Mouse (Mus musculus) heart, embryonic 12.5 days (tissue): ENCODE results near the gene Slc44a1. TPM values are rescaled to one million over a fixed set of nuclear protein-coding genes. Genes with fewer than 3 reads are reported as not detected.

Experiments used
- ATAC-seq: fragments of 200-750 bp; cut with Nextera tagmentation; 2 replicates; pipeline ENCODE4 v1.8.0; 2017; ENCODE audit warnings: moderate TSS enrichment, moderate library complexity; ENCODE audit not compliant: insufficient number of reproducible peaks, low FRiP score
- H3K27ac ChIP-seq: fragments of 300-500 bp; sonication (generic); 2 replicates; pipeline ENCODE4 v1.5.1; 2016; ENCODE audit warnings: mild to moderate bottlenecking, moderate library complexity; ENCODE audit not compliant: poor library complexity, severe bottlenecking
- H3K27me3 ChIP-seq: fragments of 300-500 bp; sonication (generic); replicated peaks from 2 replicates; pipeline ENCODE4 v1.6.1; 2016; ENCODE audit warnings: mild to moderate bottlenecking, moderate library complexity
- H3K36me3 ChIP-seq: fragments of 300-500 bp; sonication (generic); 2 replicates; pipeline ENCODE4 v1.6.1; 2016; ENCODE audit warnings: mild to moderate bottlenecking, moderate library complexity
- H3K4me1 ChIP-seq: fragments of 300-500 bp; sonication (generic); replicated peaks from 2 replicates; pipeline ENCODE4 v1.6.1; 2016; ENCODE audit warnings: mild to moderate bottlenecking
- H3K4me2 ChIP-seq: fragments of 300-500 bp; sonication (generic); 2 replicates; pipeline ENCODE4 v1.6.1; 2016; ENCODE audit warnings: mild to moderate bottlenecking, moderate library complexity
- H3K4me3 ChIP-seq: fragments of 300-500 bp; sonication (generic); 2 replicates; pipeline ENCODE4 v1.5.1; 2016; ENCODE audit warnings: mild to moderate bottlenecking
- H3K9ac ChIP-seq: fragments of 300-500 bp; sonication (generic); 2 replicates; pipeline ENCODE4 v1.6.1; 2016; ENCODE audit warnings: mild to moderate bottlenecking, moderate library complexity
- H3K9me3 ChIP-seq: fragments of 300-500 bp; sonication (generic); replicated peaks from 2 replicates; pipeline ENCODE4 v1.6.1; 2016; ENCODE audit warnings: mild to moderate bottlenecking, moderate library complexity
- WGBS: fragments of 180-500 bp; shearing (Covaris S2); methylation state at CpG from one replicate; pipeline ENCODE4 v1.1.7; 2016; 5-methylcytosine and 5-hydroxymethylcytosine counted together
- polyA plus RNA-seq: library from polyadenylated mRNA; unstranded; fragments of >200 nt; fragmentation: Nextera tagmentation; extraction: Ambion mirVana; gene quantifications from 2 replicates; pipeline ENCODE4 v1.2.1, GENCODE M21; 2016

Gene Slc44a1
- polyA plus RNA-seq, 1 experiment from 2014 or later, result 28.7 TPM

DNA sequence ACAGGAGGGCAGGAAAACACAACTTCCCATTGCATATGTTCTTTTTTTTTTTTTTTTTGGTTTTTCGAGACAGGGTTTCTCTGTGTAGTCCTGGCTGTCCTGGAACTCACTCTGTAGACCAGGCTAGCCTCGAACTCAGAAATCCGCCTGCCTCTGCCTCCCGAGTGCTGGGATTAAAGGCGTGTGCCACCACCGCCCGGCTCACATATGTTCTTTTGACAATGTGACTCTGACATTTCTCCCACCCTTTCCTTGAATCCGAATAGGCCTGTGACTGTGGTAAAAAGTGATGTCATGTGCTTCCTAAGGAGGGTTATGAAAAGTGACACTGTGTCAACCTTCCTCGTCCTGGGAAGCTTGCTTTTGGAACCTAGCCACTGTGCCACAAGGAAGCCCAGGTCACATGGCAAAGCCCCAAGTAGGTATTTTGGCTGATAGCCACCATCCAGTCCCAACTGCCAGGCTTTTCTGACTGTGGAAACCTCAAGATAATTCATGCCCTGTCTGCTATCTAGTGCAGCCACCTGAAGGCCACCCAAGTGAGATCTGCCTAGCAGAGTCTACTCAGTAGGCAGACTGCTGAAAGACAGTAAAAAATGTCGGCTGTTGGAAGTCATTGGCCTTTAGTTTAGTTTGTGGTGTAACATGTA is 8.5 kb upstream of the Slc44a1 start:
- no peaks in the 10 kb centered on the region for H3K9me3 ChIP-seq
- H3K4me3 ChIP-seq, result no peak overlapping the region
- no peak overlapping the region for H3K4me2 ChIP-seq
- peaks cover 9% of the 10 kb centered on the region; the same call in 1 of the 2 replicates for H3K4me1 ChIP-seq
- no peaks in the 10 kb centered on the region for H3K27me3 ChIP-seq
- H3K36me3 ChIP-seq, result no peaks in the 10 kb centered on the region
- WGBS, result 76% methylated on average over 9 of the region's 10 CpGs
- ATAC-seq, result peak; percentile 36; the same call in 1 of the 2 replicates
- H3K27ac ChIP-seq, result no peak overlapping the region
- no peak overlapping the region for H3K9ac ChIP-seq

DNA sequence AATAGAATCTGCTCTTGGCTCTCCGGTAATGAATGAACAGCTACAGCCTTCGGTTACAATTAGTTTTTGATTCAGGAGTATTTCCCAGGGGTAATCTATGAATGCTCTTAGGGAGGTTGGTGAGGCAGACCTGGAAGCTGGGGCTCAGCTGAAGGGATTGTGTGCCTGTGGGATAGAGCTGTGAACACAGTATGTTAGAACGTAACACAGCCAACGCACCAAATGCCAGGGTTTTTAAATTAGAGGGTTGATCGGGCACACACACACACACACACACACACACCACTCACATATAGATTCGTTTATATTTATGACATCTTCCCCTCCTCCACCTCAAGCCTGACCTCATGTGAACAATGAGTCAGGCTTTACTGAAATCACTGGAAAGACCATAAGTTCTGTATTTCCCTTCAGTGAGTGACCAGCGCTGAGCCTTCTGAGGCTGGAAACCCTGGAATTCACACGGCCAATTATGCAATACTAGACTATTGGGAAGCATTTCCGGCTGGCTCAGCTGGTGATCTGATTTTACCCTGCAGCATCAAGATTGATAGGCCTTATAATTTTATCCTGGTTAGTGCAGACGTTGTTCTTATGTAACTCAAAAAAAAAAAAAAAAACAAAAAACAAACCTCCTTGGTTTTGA is 3.0 kb upstream of the Slc44a1 start:
- H3K27ac ChIP-seq, result no peak overlapping the region
- ATAC-seq, result no peak

DNA sequence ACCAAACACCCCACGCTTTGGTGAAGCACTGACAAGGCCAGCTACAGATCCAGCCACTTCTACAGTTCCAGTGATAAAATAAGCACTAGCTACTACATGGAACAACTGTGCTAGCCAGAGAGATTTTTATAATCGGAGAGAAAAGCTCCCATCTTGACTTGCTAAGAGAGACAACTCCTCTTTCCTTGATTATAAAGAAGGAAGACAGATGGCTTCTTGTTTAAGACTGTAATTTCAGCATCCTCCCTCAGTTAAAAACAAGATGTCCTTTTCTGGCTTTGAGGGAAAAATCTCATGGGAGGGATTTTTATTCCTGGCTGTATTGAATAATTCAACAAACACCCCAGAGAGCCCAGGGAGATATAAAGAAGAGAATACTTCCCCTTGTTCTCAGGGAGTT is 1.8 kb upstream of the Slc44a1 start:
- peaks cover 24% of the 10 kb centered on the region for H3K4me1 ChIP-seq
- no peak for ATAC-seq
- H3K4me2 ChIP-seq, result no peak overlapping the region

More for the DNA sequence above, 3.0 kb upstream of the Slc44a1 start:
- Histone ChIP-seq H3K9ac (no peak overlapping the region), H3K4me1 (peaks cover 14% of the 10 kb centered on the region), H3K4me3 (no peak overlapping the region), H3K36me3 (no peaks in the 10 kb centered on the region), H3K4me2 (no peak overlapping the region), H3K9me3 (no peaks in the 10 kb centered on the region), H3K27me3 (no peaks in the 10 kb centered on the region)
- WGBS, result 79% methylated on average over 10 of the region's 10 CpGs

DNA sequence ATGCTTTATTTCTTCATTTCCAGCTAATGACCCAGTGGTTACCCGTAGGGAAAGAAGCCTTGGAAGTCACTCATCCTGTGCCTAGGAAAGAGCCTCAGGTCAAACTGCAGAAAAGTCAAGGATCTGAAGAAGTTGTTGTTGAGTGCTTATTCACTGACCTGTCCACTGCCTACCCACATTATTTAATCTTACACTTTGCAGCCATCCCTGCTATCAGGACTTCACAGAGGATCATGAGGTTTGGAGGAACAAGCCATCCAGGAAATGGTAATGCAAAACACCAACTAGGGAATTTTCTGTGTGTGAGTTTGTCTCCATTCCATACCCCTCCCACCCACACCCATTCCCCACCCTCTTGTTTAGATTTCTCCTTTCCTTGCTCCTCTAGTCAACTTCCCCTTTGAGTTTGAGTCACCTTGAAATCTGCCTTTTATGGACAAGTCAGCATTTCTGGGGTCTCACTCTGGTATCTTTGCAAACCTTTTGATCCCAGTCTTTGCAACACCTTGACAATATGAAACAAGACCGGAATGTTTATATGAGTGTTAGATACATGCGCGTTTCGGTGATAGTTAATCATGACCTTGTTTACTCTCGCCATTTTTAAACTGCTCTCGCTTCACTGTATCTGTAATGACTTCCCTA is 1.3 kb upstream of the Slc44a1 start:
- 71% methylated on average over 7 of the region's 7 CpGs for WGBS
- no peaks in the 10 kb centered on the region for H3K36me3 ChIP-seq
- peak overlapping the region; percentile 72; the same call in 1 of the 2 replicates for H3K4me3 ChIP-seq
- no peaks in the 10 kb centered on the region for H3K27me3 ChIP-seq
- no peak overlapping the region for H3K27ac ChIP-seq
- H3K9me3 ChIP-seq, result no peaks in the 10 kb centered on the region
- no peak overlapping the region for H3K9ac ChIP-seq
- no peak for ATAC-seq
- H3K4me1 ChIP-seq, result peaks cover 24% of the 10 kb centered on the region
- H3K4me2 ChIP-seq, result peak overlapping the region; percentile 91

More for the DNA sequence above, 1.8 kb upstream of the Slc44a1 start:
- no peaks in the 10 kb centered on the region for H3K27me3 ChIP-seq
- H3K27ac ChIP-seq, result no peak overlapping the region
- H3K9me3 ChIP-seq, result no peaks in the 10 kb centered on the region
- H3K9ac ChIP-seq, result no peak overlapping the region
- WGBS, result 75% methylated on average over 2 of the region's 2 CpGs
- no peaks in the 10 kb centered on the region for H3K36me3 ChIP-seq
- no peak overlapping the region for H3K4me3 ChIP-seq

DNA sequence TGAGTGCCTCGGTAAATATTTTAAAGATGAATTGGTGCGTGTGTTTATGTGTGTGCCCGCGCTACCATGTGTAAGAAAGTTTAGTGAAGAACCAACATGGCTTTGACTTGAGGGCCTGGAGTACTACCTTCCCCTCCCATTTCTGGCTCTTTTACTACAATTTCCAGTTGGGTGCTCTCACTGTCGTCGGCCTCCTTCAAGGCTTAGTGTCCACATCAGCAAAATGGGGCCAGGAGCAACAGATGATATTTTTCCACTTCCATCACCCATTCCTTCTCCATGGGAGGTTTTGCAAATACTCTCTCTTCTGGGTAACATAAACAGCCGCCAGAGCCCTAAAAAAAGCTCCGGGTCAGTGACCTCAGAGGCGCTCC is 590 bp upstream of the Slc44a1 start:
- H3K9me3 ChIP-seq, result no peaks in the 10 kb centered on the region
- H3K27me3 ChIP-seq, result no peaks in the 10 kb centered on the region
- peaks cover 24% of the 10 kb centered on the region for H3K4me1 ChIP-seq
- WGBS, result 15% methylated on average over 9 of the region's 9 CpGs
- peak overlapping the region; percentile 91 for H3K4me2 ChIP-seq
- ATAC-seq, result peak; percentile 4; the same call in 1 of the 2 replicates
- peak overlapping the region; percentile 87 for H3K9ac ChIP-seq
- H3K36me3 ChIP-seq, result no peaks in the 10 kb centered on the region
- H3K4me3 ChIP-seq, result peak overlapping the region; percentile 72
- peak overlapping the region; percentile 81 for H3K27ac ChIP-seq

DNA sequence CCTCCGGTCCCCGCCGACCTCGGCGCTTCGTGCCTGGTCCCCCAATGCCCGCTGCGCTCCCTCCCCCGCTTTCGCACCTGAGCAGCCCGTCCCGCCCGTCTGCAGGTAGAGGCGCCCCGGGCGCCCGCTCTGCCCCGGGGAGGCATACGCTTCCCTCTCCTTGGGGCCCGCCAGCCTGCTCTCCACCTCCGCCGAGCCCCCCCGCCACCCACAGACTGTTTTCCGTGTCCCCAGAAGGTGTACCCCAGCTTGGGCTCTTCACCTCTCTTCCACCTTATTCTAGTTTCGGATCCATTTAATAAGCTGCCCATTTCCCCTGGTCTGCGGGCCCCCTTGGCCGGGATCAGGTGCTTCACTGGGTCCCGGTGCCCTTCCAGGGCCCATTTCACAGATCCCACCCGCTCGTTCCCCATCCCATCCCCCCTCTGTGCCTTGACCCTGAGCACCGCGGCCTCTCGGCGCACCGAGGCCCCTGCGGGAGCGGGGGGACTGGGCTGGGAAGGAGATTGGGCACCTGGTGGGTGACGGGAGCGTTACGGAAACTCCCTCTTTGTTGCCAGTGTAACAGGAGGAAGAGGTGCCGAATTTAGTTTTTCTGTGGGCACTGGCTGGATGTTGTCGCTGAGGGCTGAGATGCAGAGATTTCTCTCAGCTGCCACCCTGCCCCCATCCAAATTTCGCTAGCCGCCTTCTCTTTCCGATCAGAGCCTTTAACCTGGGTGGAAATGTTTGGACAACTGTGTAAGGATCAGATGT is 781 bp downstream of the Slc44a1 start:
- WGBS, result under 1% methylated on average over 45 of the region's 45 CpGs
- Histone ChIP-seq H3K27ac (peak overlapping the region; percentile 81), H3K4me3 (peak overlapping the region; percentile 72), H3K36me3 (no peaks in the 10 kb centered on the region), H3K9ac (peak overlapping the region; percentile 87), H3K4me1 (peaks cover 24% of the 10 kb centered on the region), H3K4me2 (peak overlapping the region; percentile 91), H3K27me3 (no peaks in the 10 kb centered on the region), H3K9me3 (no peaks in the 10 kb centered on the region)
- peak; percentile 12; the same call in 1 of the 2 replicates for ATAC-seq

DNA sequence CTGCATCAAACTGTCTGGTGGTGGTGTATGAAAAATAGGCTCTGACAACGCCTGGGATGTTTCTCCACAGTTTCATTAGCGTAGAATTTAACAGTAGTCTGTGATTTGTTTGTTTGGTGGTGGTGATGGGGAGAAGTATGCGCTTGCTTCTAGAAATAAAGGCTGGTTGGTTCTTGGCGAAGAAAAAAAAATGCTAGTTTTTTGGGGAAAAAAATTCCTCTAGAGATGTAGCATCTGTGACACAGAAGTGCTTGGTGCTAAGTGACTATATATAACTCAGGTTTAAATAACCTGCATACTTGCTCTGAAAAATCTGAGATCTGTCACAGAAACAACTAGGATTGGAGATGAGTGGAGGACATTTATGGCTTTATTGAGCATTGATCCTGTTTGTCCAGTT is 1.5 kb downstream of the Slc44a1 start:
- Histone ChIP-seq H3K4me2 (peak overlapping the region; percentile 91), H3K4me1 (peaks cover 24% of the 10 kb centered on the region), H3K36me3 (no peaks in the 10 kb centered on the region), H3K4me3 (peak overlapping the region; percentile 72), H3K27me3 (no peaks in the 10 kb centered on the region), H3K9me3 (no peaks in the 10 kb centered on the region), H3K27ac (no peak overlapping the region), H3K9ac (no peak overlapping the region)
- no peak for ATAC-seq
- WGBS, result 45% methylated on average over 4 of the region's 4 CpGs

DNA sequence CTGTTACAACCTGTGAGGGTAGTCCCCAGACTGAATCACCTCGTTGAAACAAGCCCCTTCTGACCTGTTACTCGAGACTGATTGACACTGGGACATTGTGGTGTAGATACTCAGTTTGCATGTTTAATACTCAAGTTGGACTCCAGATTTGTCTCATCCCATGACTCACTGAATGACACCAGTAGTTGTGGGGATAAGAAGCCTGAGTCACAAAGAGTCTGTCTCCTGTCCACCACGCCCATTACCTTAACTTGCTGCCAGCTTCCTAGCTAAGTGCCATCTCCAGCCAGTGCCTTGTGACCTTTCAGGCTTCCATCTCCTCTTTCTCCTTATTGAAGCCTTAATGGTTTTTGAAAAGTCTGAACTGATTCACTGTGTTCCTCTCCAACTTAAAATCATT is 6.0 kb downstream of the Slc44a1 start:
- Histone ChIP-seq H3K4me1 (peaks cover 31% of the 10 kb centered on the region), H3K27ac (no peak overlapping the region), H3K9ac (no peak overlapping the region), H3K27me3 (no peaks in the 10 kb centered on the region), H3K4me3 (no peak overlapping the region), H3K9me3 (no peaks in the 10 kb centered on the region), H3K36me3 (no peaks in the 10 kb centered on the region), H3K4me2 (no peak overlapping the region)
- ATAC-seq, result no peak
- WGBS, result 77% methylated on average over 3 of the region's 3 CpGs

DNA sequence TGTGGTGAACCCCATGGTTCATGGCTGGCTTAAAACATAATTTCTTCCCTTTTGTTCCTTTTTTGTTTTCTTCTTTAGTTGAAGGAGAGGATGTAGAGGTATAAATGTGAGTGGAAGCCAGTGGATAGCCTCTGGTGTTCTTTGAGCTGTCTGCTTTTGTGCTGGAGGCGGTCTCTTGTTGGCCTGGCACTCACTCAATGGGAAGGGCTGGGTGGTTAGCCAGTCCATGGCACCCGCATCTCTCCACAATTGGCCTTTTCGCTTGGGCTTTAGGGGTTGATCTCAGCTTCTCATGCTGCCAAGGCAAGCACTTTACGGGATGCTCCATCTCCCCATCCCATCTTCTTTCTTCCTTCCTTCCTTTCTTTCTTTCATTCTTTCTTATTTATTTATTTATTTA is 7.6 kb downstream of the Slc44a1 start:
- no peak overlapping the region for H3K4me3 ChIP-seq
- H3K36me3 ChIP-seq, result no peaks in the 10 kb centered on the region
- no peak overlapping the region for H3K9ac ChIP-seq
- no peaks in the 10 kb centered on the region for H3K27me3 ChIP-seq
- H3K4me2 ChIP-seq, result no peak overlapping the region
- no peaks in the 10 kb centered on the region for H3K9me3 ChIP-seq
- peaks cover 36% of the 10 kb centered on the region for H3K4me1 ChIP-seq
- 83% methylated on average over 4 of the region's 4 CpGs for WGBS
- no peak for ATAC-seq
- H3K27ac ChIP-seq, result no peak overlapping the region

DNA sequence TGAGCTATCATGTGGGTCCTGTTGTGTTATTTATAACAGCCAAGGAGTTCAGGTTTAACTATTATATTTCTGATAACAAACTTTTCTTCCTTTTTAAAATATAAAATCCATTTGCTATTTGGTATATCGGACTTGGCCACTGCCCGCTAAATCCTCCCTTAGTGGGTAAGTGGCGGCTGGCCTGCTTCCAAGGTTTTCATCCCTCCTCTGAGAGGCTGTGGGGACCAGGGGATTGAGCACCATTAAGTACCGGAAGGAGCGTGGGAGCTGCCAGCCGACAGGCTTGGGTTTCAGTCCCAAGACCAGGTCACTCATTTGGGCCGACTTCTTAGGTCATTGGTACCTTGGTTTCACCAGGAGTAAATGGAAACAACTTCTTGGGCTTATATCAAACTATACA is 10.5 kb downstream of the Slc44a1 start:
- no peaks in the 10 kb centered on the region for H3K36me3 ChIP-seq
- 54% methylated on average over 7 of the region's 7 CpGs for WGBS
- no peak overlapping the region for H3K4me3 ChIP-seq
- H3K4me1 ChIP-seq, result peaks cover 42% of the 10 kb centered on the region
- H3K27me3 ChIP-seq, result no peaks in the 10 kb centered on the region
- no peak overlapping the region for H3K4me2 ChIP-seq
- H3K27ac ChIP-seq, result no peak overlapping the region
- H3K9me3 ChIP-seq, result no peaks in the 10 kb centered on the region
- H3K9ac ChIP-seq, result no peak overlapping the region
- no peak for ATAC-seq

DNA sequence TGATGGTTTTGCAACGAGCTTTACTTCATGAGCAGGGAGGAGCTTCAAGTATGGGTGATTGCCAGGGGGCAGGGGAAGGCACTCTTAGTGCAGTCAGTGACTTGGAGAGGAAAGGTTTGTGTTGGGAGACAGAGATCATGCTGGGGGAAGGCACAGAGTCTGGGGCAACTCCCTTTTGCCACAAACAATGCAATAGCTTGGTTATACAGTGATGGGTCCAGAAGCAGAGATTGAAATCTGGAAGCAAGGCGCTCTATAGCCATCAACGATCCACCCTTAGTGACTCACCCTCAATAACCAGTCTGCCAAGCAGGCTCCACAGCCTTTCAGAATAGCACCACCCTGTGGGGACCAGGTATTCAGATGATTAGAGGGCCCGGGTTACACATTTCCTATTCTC is 11.7 kb downstream of the Slc44a1 start:
- no peaks in the 10 kb centered on the region for H3K36me3 ChIP-seq
- no peaks in the 10 kb centered on the region for H3K9me3 ChIP-seq
- H3K4me1 ChIP-seq, result peaks cover 45% of the 10 kb centered on the region
- 53% methylated on average over 4 of the region's 4 CpGs for WGBS
- H3K4me3 ChIP-seq, result no peak overlapping the region
- H3K27ac ChIP-seq, result no peak overlapping the region
- H3K9ac ChIP-seq, result no peak overlapping the region
- 0 out of 2 replicates have a peak, but pooled peaks have one; percentile 24 for ATAC-seq
- H3K27me3 ChIP-seq, result no peaks in the 10 kb centered on the region
- H3K4me2 ChIP-seq, result no peak overlapping the region
